Mouse (Mus musculus) ovary, adult 10 weeks (tissue): Measurements from ENCODE around the gene Ncapg2. TPM values are rescaled to one million over a fixed set of nuclear protein-coding genes. Genes with fewer than 3 reads are reported as not detected.

ENCODE experiments used
- polyA plus RNA-seq: library from polyadenylated mRNA; stranded (reverse); fragments of 350-450 nt; fragmentation: Illumina TruSeq; extraction: RNeasy Lipid Tissue Mini Kit (QIAGEN cat#74804); gene quantifications from one replicate; pipeline ENCODE4 v1.2.3, GENCODE M21; 2014

The Ncapg2 gene
- polyA plus RNA-seq = 67.1 TPM

GRCm38 (mm10) chr12:116405045-116405835, at the start of gene Ncapg2:
TSS of gene Ncapg2 (plus strand) at chr12:116405402.

GRCm38 (mm10) chr12:116485591-116486403, 80.6 kb downstream of the Ncapg2 start, which contains the start of gene Ptprn2:
TSS of gene Ptprn2 (plus strand) at chr12:116485720.

Other genes with a start within 250 kb of the Ncapg2 start
- 16.7 TPM for gene Wdr60, start 142.4 kb upstream of the Ncapg2 start, polyA plus RNA-seq
- not detected for gene Gm11027, start 130.0 kb upstream of the Ncapg2 start, polyA plus RNA-seq
- 187 TPM for gene Esyt2, start 124.2 kb upstream of the Ncapg2 start, polyA plus RNA-seq
- gene Ptprn2, start 80.3 kb downstream of the Ncapg2 start, polyA plus RNA-seq = not detected